Mouse (Mus musculus): ENCODE data around the gene Pex6. TPM values are rescaled to one million over a fixed set of nuclear protein-coding genes. Genes with fewer than 3 reads are reported as not detected.

The Pex6 gene
- total and polyA plus RNA-seq, 3 experiments, result 23.0 to 31.2 TPM; not detected in 1

DNA sequence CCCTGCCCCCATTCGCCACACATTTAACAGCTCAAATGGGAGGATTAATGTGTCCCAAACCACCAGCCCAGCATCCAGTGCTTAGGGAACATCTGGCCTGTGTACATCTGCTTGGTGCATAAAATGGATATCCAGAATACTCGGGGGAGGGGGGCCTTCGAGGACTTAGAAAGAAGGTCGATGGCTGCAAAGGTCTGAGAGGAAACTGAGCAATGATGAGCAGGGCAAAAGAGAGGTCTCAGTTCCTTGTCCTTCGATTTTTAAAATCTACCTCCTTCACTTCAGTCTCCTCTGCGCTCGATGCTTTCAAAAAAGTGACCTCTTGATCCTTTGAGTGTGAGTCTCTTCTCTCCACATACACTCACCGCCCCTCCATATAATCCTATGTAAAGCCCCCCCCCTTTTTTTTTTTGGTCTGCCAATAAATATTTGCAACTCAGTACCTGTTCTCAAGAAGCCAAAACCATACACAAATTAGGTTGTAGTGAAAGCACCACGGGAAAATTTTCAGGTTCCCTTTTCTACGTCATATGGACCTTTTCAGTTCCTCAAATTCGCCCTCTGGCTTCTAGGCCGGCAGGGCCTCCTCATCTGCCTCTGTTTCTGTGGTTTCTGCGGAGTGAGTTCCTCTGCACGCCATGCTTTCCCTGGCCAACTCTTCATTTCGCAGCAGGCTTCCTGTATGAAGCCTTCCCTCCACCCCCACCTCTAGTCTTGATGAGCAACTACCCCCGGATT is 40.0 kb downstream of the Pex6 start (continued):
- TF ChIP-seq SIN3A (IDR thresholded peaks at IDR 0.05; ENCODE audit: low read length) (peak; percentile 51), E2F4 (IDR thresholded peaks at IDR 0.05; ENCODE audit: borderline replicate concordance, low read depth, low read length) (no peak), MXI1 (IDR thresholded peaks at IDR 0.05; ENCODE audit: low read depth, low read length) (peak; percentile 83; the same call in 1 of the 2 replicates), RAD21 (IDR thresholded peaks at IDR 0.05; ENCODE audit: low read depth, low read length) (no peak), KAT2A (conservative IDR thresholded peaks at IDR 0.05; ENCODE audit: low read depth, low read length) (no peak), MAX (IDR thresholded peaks at IDR 0.05; ENCODE audit: low read length) (peak; percentile 82), JUND (IDR thresholded peaks at IDR 0.05; ENCODE audit: low read depth, low read length) (no peak), BHLHE40 (IDR thresholded peaks at IDR 0.05; ENCODE audit: borderline replicate concordance, low read depth, low read length) (peak; percentile 62; the same call in 1 of the 2 replicates), MEF2A (IDR thresholded peaks at IDR 0.05; ENCODE audit: extremely low read depth, insufficient replicate concordance, low read depth, low read length, poor library complexity, severe bottlenecking) (no peak), POLR2AphosphoS5 (IDR thresholded peaks at IDR 0.05; ENCODE audit: borderline replicate concordance, low read depth, low read length) (no peak)

DNA sequence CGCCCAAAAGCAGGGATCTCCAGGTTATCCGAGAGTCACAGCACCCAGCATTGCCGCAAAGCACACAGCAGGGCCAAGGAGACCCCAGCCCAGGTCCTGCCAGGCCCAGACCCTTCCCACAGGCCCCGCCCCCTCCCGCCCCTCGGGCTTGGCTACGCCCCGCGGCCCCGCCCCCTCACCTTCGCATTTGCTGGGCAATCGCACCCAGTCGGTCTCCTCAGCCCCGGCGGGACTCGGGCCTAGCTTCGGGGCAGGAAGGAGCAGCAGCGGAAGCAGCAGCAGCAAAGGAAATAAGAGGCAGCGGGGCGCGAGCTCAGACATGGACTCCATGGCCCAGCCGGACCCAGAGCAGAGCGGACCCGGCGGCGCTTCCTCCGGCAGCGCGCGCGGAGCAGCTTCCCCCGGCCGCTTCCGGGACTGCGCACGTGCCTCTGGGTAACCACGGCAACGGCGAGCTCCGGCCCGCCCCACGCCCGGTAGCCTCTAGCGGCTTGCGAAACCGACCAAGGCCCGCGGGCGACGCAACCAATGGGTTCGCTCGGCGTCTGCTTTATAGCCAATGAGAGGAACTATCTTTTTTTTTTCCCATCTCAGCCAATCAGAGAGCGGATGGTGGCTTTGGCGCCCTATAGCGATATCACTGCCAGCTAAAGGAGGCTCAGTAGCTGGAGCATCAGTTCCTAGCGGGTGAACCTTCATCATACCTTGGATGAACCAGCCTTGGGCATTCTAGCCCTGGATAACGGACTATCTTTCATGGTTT is 40.7 kb downstream of the Pex6 start, which contains the start of gene Cnpy3:
Cnpy3 (minus strand) TSS at position 421 of the 763 bp plus-strand sequence.
- Histone ChIP-seq H3K27me3 (ENCODE audit: control insufficient read depth in 1 of 2, insufficient read depth in 2 of 2, low read length in 2 of 2) (no peaks in the 10 kb centered on the region), H3K27ac (ENCODE audit: control insufficient read depth, low read depth, low read length) (peak within 1 kb of the TSS; percentile 95), H3K9ac (ENCODE audit: control insufficient read depth, low read depth, low read length, poor library complexity, severe bottlenecking) (peak within 1 kb of the TSS; percentile 85), H3K36me3 (ENCODE audit: control insufficient read depth in 1 of 2, insufficient read depth in 2 of 2, low read length in 2 of 2) (peaks cover 4 to 12% of the 10 kb centered on the region in 2 experiments), H3K4me1 (ENCODE audit: control insufficient read depth in 1 of 2, insufficient read depth in 2 of 2, low read length in 2 of 2) (peaks cover 2 to 9% of the 10 kb centered on the region in 2 experiments; a peak in 3 of 4 replicates), H3K4me3 (ENCODE audit: control insufficient read depth in 1 of 2, insufficient read depth in 1 of 2, low read depth in 2 of 2, low read length in 2 of 2) (peak within 1 kb of the TSS; percentile 62 to 77), H3K79me2 (ENCODE audit: control insufficient read depth, insufficient read depth, low read length, poor library complexity) (peaks cover 26% of the 10 kb centered on the region), H3K9me3 (replicated peaks; ENCODE audit: insufficient read depth, low read length) (no peaks in the 10 kb centered on the region)
- peak; percentile 100 for DNase-seq (ENCODE audit: low read depth, low spot score)
- TF ChIP-seq GABPA (IDR thresholded peaks at IDR 0.05; ENCODE audit: low read depth, low read length) (no peak), POLR2AphosphoS2 (IDR thresholded peaks at IDR 0.05; ENCODE audit: low read length) (peak; percentile 79; the same call in 1 of the 2 replicates), USF2 (IDR thresholded peaks at IDR 0.05; ENCODE audit: borderline replicate concordance in 1 of 2, insufficient read depth in 1 of 2, low read depth in 1 of 2, low read length in 2 of 2) (0 out of 4 replicates have a peak, but pooled peaks of 1 of the 2 experiments have one; percentile 42), ZNF384 (IDR thresholded peaks at IDR 0.05; ENCODE audit: low read depth, low read length) (peak; percentile 97), ZKSCAN1 (IDR thresholded peaks at IDR 0.05; ENCODE audit: low read depth, low read length) (no peak), TBP (IDR thresholded peaks at IDR 0.05; ENCODE audit: low read depth, low read length) (peak; percentile 90), RAD21 (IDR thresholded peaks at IDR 0.05; ENCODE audit: low read depth, low read length) (no peak), NELFE (IDR thresholded peaks at IDR 0.05; ENCODE audit: low read depth, low read length) (peak; percentile 92), NRF1 (IDR thresholded peaks at IDR 0.05; ENCODE audit: insufficient read depth, low read depth, low read length, poor library complexity, severe bottlenecking) (peak; percentile 70), ZMIZ1 (IDR thresholded peaks at IDR 0.05; ENCODE audit: low read depth, low read length) (peak; percentile 72; the same call in 1 of the 2 replicates), ZC3H11A (IDR thresholded peaks at IDR 0.05; ENCODE audit: low read depth, low read length) (no peak), GATA1 (IDR thresholded peaks at IDR 0.05; ENCODE audit: low read depth, low read length) (peak; percentile 35; the same call in 1 of the 2 replicates), SIN3A (IDR thresholded peaks at IDR 0.05; ENCODE audit: low read length) (peak; percentile 92), POLR2A (IDR thresholded peaks at IDR 0.05; ENCODE audit: control insufficient read depth in 1 of 2, insufficient read depth in 1 of 2, low read depth in 1 of 2, low read length in 2 of 2, poor library complexity in 1 of 2) (peak; percentile 85 to 89), MYB (IDR thresholded peaks at IDR 0.05; ENCODE audit: low read depth, low read length) (no peak), HCFC1 (IDR thresholded peaks at IDR 0.05; ENCODE audit: low read depth, low read length) (peak; percentile 86), ETS1 (IDR thresholded peaks at IDR 0.05; ENCODE audit: low read depth, low read length) (0 out of 2 replicates have a peak, but pooled peaks have one; percentile 53), ELF1 (IDR thresholded peaks at IDR 0.05; ENCODE audit: low read depth, low read length) (peak; percentile 97), MAFK (IDR thresholded peaks at IDR 0.05; ENCODE audit: borderline replicate concordance, low read depth, low read length) (no peak), SMC3 (IDR thresholded peaks at IDR 0.05; ENCODE audit: low read depth, low read length) (no peak), EP300 (IDR thresholded peaks at IDR 0.05; ENCODE audit: low read depth in 1 of 2, low read length in 2 of 2) (no peak), E2F4 (IDR thresholded peaks at IDR 0.05; ENCODE audit: borderline replicate concordance, low read depth, low read length) (peak; percentile 89; the same call in 1 of the 2 replicates), MYC (IDR thresholded peaks at IDR 0.05; ENCODE audit: low read depth, low read length) (peak; percentile 84), USF1 (IDR thresholded peaks at IDR 0.05; ENCODE audit: low read depth, low read length) (peak; percentile 94), MAX (IDR thresholded peaks at IDR 0.05; ENCODE audit: low read length) (peak; percentile 97)
